Mouse (Mus musculus) thymus, postnatal 14 days (tissue): ENCODE data around the gene Kri1.
"Not testable (repeated sequence)": the region's sequence is repeated elsewhere in the genome, so short reads cannot be mapped to it uniquely, and the experiment has no call there.

Experiments
- DNase-seq: peaks from one replicate; pipeline ENCODE4 v3.0.0; 2021

The Kri1 gene

DNA sequence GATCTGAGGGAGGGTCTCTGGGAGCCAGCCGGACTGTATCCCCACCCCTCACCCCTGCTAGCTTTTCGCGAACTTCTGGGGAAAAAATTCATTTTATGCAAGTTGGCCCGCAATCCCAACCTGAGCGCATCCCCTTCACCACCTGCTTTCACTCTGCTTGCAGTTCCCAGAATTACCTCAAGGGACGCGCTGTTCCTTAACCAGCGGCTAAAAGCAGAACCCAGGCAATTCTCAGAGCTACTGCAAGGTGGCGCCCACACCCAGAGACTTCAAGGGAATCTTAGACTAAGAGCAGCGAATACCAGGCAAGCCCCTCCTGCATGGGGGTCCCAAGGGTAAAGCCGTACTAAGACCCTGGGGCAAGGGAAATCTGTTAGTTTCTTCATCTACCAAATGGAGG, 46.4 kb downstream of the Kri1 start:
- DNase-seq = peak; percentile 91

DNA sequence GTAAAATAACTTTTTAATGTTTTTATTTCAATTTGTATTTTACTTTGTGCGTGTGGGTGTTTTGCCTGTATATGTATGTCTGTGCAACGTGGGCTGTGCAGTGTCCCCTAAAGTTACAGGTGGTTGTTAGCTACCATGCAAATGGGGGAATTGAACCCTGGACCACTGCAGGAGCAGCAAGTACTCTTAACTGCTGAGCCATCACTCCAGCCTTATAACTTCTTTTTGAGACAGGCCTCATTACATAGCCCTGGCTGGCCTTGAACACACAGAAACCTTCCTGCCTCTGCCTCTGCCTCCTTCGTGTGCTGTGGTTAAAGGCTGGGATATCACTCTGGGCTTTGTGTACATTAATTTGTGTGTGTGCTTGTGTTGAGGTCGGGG, 48.3 kb downstream of the Kri1 start:
- DNase-seq = no peak

DNA sequence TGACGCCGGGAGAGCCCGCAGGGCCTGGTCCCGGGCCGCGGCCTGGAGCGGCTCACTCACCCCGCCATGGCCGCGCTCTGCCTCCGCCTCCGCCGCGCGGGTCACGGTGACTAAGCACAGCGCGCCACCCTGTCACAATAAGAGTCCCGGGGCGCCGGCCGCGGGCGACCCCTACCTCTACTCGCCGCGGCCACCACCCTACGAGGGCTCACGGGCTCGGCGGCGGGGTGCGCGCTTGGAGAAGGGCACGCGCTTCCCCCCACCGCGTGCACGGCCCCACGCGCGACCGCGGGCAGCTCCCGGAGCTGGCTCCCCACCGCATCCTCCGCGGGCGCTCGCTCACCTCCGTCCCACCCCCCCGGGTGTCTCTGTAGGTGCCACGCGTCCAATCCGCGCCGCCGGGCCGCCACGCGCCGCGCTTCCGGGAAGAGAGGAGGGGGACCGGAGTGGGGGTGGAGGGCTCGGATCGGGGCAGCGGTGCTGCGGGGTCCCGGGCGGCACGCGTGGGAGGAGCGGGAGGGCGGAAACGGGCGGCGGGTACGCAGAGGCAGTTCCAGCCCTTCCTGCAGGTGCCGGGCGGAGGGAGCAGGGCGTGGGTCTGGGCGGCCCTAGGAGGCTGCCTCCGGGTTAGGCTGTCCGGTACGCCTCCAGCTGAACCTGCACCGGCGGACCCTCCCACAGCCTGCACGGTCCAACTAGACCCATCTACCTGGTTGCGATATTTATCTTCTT, 48.9 kb downstream of the Kri1 start, which contains the start of gene Keap1:
Gene Keap1, minus strand, starts transcription at position 629 of the 732 bp plus-strand sequence.
- peak; percentile 94 for DNase-seq

DNA sequence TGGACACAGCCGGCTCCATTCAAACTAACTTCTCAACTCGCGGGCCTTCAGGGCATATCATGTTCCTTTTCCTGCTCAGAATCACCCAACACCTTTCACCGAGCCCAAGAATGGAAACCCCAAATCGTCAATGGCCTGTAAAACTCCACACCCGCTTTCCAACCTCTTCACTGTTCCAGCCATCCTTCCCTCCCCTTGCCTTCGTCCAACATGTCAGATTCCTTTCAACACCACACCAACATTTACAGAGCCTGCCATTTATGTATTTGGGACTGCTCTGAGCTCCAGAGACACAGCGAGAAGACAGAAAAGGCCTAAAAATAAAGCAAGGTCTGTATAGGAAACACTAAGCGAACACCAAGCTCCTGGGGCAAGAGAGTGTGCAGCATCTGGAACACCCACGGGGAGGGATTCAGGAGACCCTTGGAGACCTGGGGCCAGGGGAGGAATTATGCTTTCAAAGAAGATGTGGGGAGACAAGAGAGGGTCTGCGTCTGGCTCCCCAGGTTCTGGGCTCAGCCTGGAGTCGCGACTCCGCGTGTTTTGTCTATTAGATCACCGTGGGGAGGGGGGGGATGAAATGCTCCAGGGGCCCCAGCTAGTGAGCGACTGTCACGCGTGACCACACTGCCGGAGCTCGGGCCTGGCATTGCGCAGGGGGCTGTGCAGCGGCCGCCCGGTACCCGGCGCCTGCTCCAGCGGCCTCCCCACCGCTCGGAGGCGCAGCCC, 49.6 kb downstream of the Kri1 start:
- DNase-seq = no peak

DNA sequence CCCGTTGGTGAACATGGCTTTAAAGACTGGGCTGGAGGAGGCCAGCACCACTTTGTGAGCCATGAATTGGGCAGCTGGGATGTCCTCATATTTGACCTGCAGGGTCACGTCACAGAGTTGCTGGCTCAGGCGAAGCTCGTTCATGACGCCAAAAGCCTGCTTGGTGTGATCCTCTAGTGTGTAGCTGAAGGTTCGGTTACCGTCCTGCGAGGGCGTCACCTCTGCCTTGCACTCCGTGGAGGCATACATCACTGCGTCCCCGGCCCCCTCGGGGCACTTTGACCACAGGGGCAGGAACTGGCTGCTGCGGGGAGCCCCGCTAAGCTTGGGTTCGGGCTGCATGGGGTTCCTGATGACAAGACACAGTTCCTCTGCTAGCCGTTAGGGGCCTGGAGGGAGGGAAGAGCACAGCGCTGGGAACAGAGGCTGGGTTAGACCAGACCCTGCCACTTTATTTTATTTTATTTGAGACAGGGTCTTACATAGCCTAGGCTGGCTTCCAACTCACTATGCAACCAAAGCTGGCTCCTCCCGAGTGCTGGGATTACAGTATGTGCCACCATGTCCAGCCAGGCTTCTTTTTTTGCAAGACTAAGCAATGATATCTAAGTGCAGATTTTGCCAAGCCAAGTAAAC, 50.3 kb downstream of the Kri1 start:
- DNase-seq = peak; percentile 64

DNA sequence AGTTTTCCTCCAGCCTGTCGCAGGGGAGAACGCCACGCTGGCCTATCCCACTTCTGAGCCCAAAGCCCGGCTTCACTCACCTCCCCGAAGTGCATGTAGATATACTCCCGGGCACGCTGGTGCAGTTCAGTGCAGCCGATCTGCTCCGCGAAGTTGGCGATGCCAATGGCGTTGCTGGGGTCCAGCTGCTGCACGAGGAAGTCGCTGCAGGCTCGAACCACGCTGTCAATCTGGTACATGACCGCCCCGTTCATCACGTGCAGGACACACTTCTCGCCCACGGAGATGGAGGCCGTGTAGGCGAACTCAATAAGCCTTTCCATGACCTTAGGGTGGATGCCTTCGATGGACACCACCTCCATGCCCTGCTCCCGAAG, 50.8 kb downstream of the Kri1 start:
- no peak for DNase-seq

DNA sequence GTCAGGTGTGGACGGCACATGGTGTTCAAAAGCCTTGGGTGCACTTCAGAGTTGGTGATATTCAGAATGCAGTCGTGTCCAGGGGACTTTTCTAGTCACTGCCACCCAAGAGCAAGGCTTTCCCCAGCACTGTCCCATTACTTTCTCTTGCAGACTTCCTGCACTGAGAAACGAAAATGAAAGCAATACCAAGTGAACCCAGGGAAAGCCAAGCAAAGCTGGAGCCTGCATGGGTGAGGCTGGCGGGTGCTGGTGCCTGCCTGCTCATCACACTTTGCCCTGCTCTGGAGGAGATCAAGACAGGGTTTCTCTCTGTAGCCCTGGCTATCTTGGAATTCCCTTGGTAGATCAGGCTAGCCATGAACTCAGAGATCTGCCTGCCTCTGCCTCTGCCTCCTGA, 52.4 kb downstream of the Kri1 start:
- peak; percentile 33 for DNase-seq

DNA sequence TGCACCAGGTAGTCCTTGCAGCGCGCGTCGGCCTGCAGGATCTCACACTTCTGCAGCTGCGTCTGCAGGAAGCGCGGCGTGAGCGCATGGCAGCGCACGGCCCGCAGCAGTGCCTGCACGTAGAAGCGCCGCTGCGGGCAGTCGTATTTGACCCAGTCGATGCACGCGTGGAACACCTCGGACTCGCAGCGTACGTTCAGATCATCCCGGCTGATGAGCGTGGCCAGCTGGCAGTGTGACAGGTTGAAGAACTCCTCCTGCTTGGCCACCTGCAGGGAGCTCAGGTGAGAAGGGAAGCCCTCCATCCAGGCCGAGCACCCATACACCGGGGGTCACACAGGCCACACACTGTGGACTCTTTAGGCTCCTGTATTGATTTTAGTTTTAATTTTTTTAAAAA, 54.0 kb downstream of the Kri1 start:
- DNase-seq = no peak

DNA sequence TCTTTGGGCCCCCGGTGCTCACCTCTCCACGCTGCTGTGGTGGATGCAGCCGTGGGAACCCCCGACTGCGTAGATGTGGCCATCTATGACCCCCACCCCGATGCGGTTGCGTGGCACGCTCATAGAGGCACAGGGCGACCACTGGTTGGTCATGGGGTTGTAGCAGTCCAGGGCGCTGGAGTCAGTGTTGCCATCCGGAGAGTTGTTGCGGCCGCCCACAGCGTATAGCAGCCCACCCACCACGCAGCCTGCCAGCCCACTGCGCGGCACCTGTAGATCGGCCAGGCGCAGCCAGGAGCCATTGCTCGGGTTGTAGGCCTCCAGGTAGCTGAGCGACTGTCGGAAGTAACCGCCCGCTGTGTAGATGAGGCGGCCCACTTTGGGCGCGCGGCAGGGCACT, 54.4 kb downstream of the Kri1 start:
- DNase-seq = no peak

DNA sequence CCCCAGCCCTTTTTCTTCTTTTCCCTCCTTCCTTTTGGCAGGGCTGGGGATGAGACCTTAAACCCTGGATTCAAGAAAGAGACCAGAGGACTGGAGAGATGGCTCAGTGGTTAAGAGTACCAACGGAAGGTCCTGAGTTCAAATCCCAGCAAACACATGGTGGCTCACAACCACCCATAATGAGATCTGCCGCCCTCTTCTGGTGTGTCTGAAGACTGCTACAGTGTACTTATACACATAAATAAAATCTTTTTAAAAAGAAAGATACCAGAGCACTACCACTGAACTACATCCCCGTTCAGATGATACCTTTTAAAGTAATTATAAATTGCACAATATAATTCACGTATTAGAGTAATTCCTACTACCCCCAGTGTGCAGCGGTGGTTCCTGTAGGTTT, 54.9 kb downstream of the Kri1 start:
- no peak for DNase-seq

DNA sequence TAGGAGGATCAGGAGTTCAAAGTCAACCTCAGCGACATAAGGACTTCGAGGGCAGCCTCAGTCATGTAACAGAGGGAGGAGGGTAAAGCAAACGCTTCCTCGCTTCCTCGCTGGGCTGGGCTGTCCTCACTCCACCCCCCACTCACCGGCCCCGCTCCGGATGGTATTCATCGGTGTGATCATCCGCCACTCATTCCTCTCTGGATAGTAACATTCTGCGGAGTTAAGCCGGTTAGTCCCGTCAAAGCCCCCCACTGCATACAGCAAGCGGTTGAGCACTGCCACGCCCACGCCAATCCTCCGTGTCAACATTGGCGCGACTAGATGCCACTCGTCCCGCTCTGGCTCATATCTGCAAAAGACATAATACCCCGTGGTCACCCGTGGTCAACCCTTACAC, 56.2 kb downstream of the Kri1 start:
- no peak for DNase-seq

DNA sequence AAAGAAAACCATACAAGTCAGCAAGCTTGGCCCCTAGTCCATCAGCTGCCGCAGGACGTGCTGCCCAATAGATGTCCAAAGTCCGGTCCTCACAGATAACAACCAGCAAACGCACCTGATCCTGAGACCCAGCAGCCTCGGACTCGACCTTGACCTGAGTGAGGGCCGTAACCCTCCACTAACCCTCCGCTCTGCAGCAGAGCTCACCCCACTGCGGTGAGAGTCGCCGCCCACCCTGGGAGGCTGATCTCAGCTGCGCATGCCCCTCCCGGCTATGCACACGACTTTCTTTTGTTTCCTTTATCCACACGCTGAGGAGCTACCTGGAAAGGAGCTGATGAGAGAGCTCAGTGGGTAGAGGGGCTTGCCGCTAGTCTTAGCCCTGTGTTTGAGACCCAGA, 60.4 kb downstream of the Kri1 start:
- peak; percentile 58 for DNase-seq

DNA sequence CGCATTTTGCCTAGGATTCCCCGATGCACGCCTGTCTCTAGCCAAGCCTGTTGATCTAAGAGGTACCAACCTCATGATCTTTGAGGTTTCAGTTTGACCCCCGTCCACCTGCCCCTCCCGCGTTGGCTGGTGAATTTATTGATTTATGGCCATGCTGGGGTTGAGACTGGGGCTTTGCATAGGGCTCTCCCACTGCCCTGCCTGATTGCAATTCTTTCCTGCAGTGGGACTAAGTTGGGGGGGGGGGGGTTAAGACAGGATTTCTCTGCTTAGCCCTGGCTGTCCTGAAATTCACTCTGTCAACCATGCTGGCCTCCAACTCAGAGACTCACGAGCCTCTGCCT, 62.4 kb downstream of the Kri1 start:
- no peak for DNase-seq

DNA sequence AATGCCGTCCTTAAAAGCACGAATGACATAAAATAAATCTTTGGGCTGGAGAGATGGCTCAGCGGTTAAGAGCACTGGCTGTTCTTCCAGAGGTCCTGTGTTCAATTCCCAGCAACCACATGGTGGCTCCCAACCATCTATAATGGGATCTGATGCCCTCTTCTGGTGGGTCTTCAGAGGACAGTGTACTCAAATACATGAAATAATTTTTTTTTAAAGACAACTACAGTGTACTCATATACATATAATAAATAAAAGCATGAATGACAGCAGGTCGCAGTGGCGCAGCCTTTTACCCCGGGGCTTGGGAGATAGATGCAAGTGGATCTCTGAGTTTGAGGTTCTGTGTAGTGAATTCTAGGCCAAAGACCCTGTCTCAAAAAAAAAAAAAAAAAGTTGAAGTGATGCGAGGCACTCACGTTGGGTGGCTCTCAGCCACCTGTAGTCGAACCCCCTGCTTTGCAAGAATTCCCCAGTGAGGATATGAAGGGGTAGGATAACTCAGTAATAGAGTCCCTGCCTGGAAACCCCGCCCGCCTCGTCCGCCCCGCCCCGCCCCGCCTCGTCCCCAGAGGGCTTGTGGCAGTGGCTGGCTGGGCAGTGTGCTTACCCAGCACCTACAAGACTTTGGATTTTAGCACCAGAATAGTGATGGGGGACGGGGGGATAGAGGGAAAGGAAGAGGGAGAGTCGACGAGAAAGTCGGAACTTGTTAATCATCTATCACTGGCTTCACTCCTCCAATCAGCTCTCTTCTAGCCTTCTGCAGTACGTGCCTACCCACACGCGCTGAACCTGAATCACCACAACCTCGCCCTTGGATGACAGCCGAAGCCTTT, 63.0 kb downstream of the Kri1 start:
- DNase-seq = no peak

DNA sequence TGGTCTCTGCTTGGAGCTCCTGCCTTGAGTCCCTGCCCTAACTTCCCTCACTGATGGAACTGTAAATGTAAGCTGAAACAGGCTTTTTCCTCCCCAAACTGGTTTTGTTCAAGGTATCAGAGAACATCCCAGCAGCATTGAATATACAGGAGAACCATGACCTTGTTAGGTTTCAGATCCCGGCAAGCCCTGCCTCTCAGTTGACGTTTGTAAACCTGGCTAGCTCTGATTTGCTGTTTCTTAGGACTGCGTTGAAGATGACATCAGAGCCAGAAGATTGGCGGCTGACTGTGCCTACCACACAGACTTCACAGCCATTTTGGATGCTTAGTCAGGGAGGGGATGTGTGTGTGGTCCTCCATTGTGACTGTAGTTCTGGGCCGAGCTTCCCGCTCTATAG, 63.9 kb downstream of the Kri1 start:
- no peak for DNase-seq

DNA sequence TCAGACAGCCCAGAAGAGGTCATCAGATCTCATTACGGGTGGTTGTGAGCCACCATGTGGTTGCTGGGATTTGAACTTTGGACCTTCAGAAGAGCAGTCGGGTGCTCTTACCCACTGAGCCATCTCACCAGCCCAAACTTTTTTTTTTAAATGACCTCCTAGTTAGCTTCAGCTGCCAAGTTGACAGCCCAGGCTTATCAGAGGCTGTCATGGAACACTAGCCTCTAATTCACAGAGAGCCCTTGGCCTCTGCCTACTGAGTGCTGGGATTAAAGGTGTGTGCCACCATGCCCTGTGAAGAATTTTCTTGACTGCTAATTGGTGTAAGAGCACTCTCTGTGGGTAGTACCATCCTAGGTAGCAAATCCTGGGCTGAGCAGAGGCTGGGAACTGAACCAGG, 64.3 kb downstream of the Kri1 start:
- DNase-seq = not testable (repeated sequence)
